ENCODE assay signal across 8 mouse cellular contexts in genomic region chr12:10589537-10589936, GRCm38 (mm10).
DNase-seq lines count a peak whose midpoint lies in the region; ATAC-seq lines count a peak whose summit lies in the region.

No protein-coding gene starts in this region.

- H3K4me1 ChIP-seq in liver, embryonic 12.5 days: no peaks in the 10 kb centered on the region
- H3K4me1 ChIP-seq in intestine, embryonic 15.5 days (replicated peaks): no peaks in the 10 kb centered on the region
- H3K4me1 ChIP-seq in midbrain, embryonic 11.5 days (ENCODE audit: control insufficient read depth, insufficient read depth, low read length): no peaks in the 10 kb centered on the region

- H3K9ac ChIP-seq in liver, embryonic 12.5 days: no peak overlapping the region
- no peak overlapping the region for H3K9ac ChIP-seq in intestine, embryonic 15.5 days
- no peak overlapping the region for H3K9ac ChIP-seq in midbrain, embryonic 11.5 days (ENCODE audit: low read length)

- no peak overlapping the region for H3K4me3 ChIP-seq in liver, embryonic 12.5 days
- H3K4me3 ChIP-seq in intestine, embryonic 15.5 days (replicated peaks): no peak overlapping the region
- no peak overlapping the region for H3K4me3 ChIP-seq in midbrain, embryonic 11.5 days (ENCODE audit: low read depth, low read length)

- no peak overlapping the region for H3K4me2 ChIP-seq in liver, embryonic 12.5 days
- H3K4me2 ChIP-seq in intestine, embryonic 15.5 days (replicated peaks): no peak overlapping the region
- no peak overlapping the region for H3K4me2 ChIP-seq in midbrain, embryonic 11.5 days

- no peaks in the 10 kb centered on the region for H3K36me3 ChIP-seq in liver, embryonic 12.5 days
- no peaks in the 10 kb centered on the region for H3K36me3 ChIP-seq in intestine, embryonic 15.5 days
- H3K36me3 ChIP-seq in midbrain, embryonic 11.5 days (ENCODE audit: control insufficient read depth, insufficient read depth, low read length): no peaks in the 10 kb centered on the region

- no peak overlapping the region for H3K27ac ChIP-seq in liver, embryonic 12.5 days
- H3K27ac ChIP-seq in intestine, embryonic 15.5 days: no peak overlapping the region
- H3K27ac ChIP-seq in midbrain, embryonic 11.5 days (ENCODE audit: low read depth, low read length): no peak overlapping the region

- DNase-seq in liver: peak; percentile 34
- peak; percentile 36 to 74 for DNase-seq in cerebellum, postnatal 36 days
- peak; percentile 44 to 86 for DNase-seq in frontal cortex, postnatal 36 days (ENCODE audit: low spot score in 2 of 2)
- DNase-seq in left cerebral cortex, adult 9 months (ENCODE audit: low spot score in 2 of 2): peak; percentile 13 to 80
- DNase-seq in midbrain, embryonic 11.5 days (ENCODE audit: low spot score, missing footprints): peak; percentile 97
- DNase-seq in right cerebral cortex, postnatal 4 days: peak; percentile 65

- H3K9me3 ChIP-seq in liver, embryonic 12.5 days (replicated peaks): no peaks in the 10 kb centered on the region
- no peaks in the 10 kb centered on the region for H3K9me3 ChIP-seq in intestine, embryonic 15.5 days
- no peaks in the 10 kb centered on the region for H3K9me3 ChIP-seq in midbrain, embryonic 11.5 days (ENCODE audit: control insufficient read depth, low read length)

- no peaks in the 10 kb centered on the region for H3K27me3 ChIP-seq in liver, embryonic 12.5 days (replicated peaks)
- no peaks in the 10 kb centered on the region for H3K27me3 ChIP-seq in intestine, embryonic 15.5 days (replicated peaks)
- no peaks in the 10 kb centered on the region for H3K27me3 ChIP-seq in midbrain, embryonic 11.5 days (ENCODE audit: control insufficient read depth, insufficient read depth, low read length)

- no peak for ATAC-seq in liver, embryonic 12.5 days
- peak; percentile 82 for ATAC-seq in intestine, embryonic 15.5 days
- ATAC-seq in midbrain, embryonic 11.5 days (ENCODE audit: low FRiP score): peak; percentile 85

- WGBS in liver, embryonic 12.5 days (ENCODE audit: insufficient replicate concordance): 36% methylated on average over 8 of the region's 8 CpGs
- 34% methylated on average over 8 of the region's 8 CpGs for WGBS in intestine, embryonic 15.5 days
- 40% methylated on average over 8 of the region's 8 CpGs for WGBS in midbrain, embryonic 11.5 days

Comparison
In these comparisons a context has a peak if more than half of its experiments do, and no peak if none do; other contexts are left out.
1. DNase-seq: peak in every context shown above with its lines; median percentile 97 in midbrain, embryonic 11.5 days; 65 in frontal cortex, postnatal 36 days; 65 in right cerebral cortex, postnatal 4 days; 55 in cerebellum, postnatal 36 days; 46 in left cerebral cortex, adult 9 months; 34 in liver.